Mouse (Mus musculus) lung, adult 2 months (tissue): ENCODE data around the gene Hmgxb4. TPM values are rescaled to one million over a fixed set of nuclear protein-coding genes. Genes with fewer than 3 reads are reported as not detected.

Experiments
- DNase-seq: peaks from one replicate; pipeline ENCODE4 v3.0.0; 2022
- H3K4me1 ChIP-seq: fragments of 200-500 bp; 2 replicates; pipeline ENCODE4 v1.6.1; 2011; ENCODE audit warnings: low read length; ENCODE audit not compliant: control insufficient read depth, insufficient read depth
- H3K4me3 ChIP-seq: fragments of 200-500 bp; replicated peaks from 2 replicates; pipeline ENCODE3; 2011; ENCODE audit warnings: low read depth, mild to moderate bottlenecking, control low read depth, low read length; ENCODE audit errors: extremely low read depth
- CTCF ChIP-seq: fragments of 200-500 bp; IDR thresholded peaks from 2 replicates; pipeline ENCODE4 v1.5.1; 2011; ENCODE audit warnings: mild to moderate bottlenecking, low read length, control low read depth; ENCODE audit not compliant: insufficient read depth
- POLR2A ChIP-seq: fragments of 200-500 bp; IDR thresholded peaks from 2 replicates; pipeline ENCODE4 v1.6.1; 2011; ENCODE audit warnings: low read depth, mild to moderate bottlenecking, control low read depth, low read length, borderline replicate concordance; ENCODE audit errors: extremely low read depth
- WGBS: fragments of 180-500 bp; shearing (Covaris S2); methylation state at CpG from one replicate; pipeline ENCODE4 v1.1.7; 2018; 5-methylcytosine and 5-hydroxymethylcytosine counted together
- polyA plus RNA-seq: library from polyadenylated mRNA; depleted of rRNA; stranded (reverse); fragments of >200 nt; gene quantifications from 2 replicates; pipeline ENCODE4 v1.2.3, GENCODE M21; 2012; rRNA removed

The Hmgxb4 gene
- polyA plus RNA-seq, 1 experiment, result 23.0 TPM

DNA sequence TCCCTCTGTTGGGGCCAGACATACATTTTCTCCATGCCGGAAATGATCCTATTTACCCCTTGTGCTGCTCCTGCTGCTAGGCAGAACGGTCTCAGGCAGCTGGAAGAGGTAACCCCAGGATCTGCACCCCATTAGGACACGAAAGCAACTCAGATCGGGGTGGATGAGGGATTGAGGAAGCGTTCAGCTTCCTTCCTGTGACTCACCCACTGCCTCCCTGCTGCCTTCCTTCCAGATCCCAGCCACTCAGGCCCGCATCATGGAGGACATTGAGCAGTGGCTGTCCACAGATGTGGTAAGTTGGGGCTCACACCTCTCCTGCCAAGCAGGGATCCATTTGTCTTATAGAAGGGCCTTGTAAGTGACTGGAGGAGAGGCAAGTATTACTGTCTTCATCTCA, 74.1 kb downstream of the Hmgxb4 start:
- WGBS, result 57% methylated on average over 6 of the region's 6 CpGs
- Histone ChIP-seq H3K4me1 (no peaks in the 10 kb centered on the region), H3K4me3 (no peak overlapping the region)
- TF ChIP-seq POLR2A (no peak), CTCF (no peak)
- DNase-seq, result no peak

DNA sequence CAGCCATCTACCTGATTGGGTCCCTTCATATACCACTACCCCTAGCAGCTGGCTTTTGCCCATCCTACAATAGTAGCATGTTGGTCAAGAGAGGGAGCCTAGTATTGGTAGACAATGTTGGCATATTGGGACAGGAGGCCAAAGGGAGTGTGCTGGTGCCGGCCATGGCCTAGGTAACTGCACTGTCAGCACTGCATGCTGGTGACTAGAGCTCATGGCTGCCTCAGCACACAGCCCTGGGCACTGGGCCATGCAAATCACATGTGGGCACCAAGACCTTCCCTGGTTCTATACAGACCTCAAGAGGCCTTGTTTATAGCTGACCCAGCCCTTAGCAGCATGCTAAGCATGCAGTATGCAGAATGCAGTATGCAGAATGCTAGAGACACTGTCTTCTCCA, 77.1 kb downstream of the Hmgxb4 start:
- H3K4me1 ChIP-seq, result no peaks in the 10 kb centered on the region
- 84% methylated on average over 1 of the region's 1 CpGs for WGBS
- no peak for TF ChIP-seq POLR2A
- TF ChIP-seq CTCF, result no peak
- H3K4me3 ChIP-seq, result no peak overlapping the region
- DNase-seq, result no peak

DNA sequence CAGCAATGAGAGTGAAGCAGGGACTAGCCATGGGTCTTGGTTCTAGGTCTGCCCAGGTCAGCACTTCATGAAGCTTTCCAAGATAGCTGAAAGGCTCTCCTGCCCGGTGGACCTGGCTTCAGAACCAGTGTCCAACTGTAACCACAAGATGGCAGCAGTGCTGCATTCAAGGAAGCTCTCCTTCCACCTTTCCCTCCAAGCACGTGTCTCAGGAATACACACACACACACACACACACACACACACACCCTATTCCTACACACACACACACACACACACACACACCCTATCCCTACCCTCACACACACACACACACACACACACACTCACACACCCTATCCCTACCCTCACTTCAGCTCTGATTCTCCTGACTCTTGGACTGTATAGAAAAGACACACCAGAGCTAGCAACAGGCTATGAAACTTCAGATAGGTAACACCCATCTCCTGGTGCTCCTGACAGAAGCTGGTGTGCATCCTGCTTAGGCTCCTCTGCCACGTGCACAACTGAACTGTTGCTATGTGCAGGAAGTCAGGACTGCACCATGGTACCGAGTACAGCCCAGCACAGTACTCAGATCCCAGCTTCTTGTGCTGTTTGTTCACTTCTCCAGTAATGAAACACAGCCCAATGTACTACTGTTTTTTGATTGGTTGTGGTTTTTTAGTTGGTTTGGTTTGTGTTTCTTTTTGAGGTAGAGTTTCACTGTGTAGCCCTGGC, 78.6 kb downstream of the Hmgxb4 start:
- TF ChIP-seq CTCF, result peak; percentile 96
- no peak for TF ChIP-seq POLR2A
- WGBS, result 16% methylated on average over 4 of the region's 4 CpGs
- Histone ChIP-seq H3K4me3 (no peak overlapping the region), H3K4me1 (no peaks in the 10 kb centered on the region)
- DNase-seq, result peak; percentile 76

DNA sequence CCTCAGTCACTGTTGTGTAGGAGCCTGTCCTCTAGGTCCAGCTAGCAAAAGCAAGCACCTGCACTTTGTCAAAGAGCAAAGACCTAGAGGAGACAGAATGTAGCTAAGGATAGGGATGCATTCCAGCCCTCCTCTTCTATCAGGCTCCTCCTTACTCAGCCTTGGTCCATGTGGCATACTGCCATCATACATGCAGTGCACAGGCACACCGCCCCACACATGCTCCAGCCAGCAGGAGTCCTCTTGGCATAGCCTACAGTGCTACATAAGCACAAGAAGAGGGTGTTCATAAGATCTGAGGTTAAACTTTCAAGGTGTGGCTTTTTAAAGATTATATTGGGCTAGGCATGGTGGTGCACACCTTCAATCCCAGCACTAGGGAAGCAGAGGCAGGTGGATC, 81.7 kb downstream of the Hmgxb4 start:
- H3K4me1 ChIP-seq, result no peaks in the 10 kb centered on the region
- TF ChIP-seq CTCF (no peak), POLR2A (no peak)
- no peak for DNase-seq
- 69% methylated on average over 1 of the region's 1 CpGs for WGBS
- H3K4me3 ChIP-seq, result no peak overlapping the region

DNA sequence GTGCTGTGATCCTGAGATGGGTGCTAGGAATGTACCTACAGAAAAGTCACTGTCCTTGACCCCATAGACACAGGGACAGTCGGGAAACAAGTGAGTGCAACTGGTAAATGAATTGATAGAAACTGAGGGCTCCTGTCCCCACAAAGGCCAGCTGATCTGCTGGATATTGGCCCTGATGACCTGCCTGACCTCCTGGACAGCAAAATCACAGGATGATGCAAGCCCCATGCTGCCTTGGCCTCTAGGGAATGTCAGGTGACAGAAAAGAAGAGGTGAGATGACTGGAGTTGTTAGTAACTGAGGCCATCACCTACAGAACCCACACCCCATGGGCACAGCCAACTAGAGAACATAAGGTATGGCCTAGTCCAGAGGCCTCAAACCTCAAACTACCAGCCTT, 85.1 kb downstream of the Hmgxb4 start:
- peaks cover 2% of the 10 kb centered on the region; the same call in 1 of the 2 replicates for H3K4me1 ChIP-seq
- H3K4me3 ChIP-seq, result no peak overlapping the region
- no peak for DNase-seq
- TF ChIP-seq CTCF, result no peak
- TF ChIP-seq POLR2A, result no peak
- WGBS, result 59% methylated on average over 1 of the region's 1 CpGs

DNA sequence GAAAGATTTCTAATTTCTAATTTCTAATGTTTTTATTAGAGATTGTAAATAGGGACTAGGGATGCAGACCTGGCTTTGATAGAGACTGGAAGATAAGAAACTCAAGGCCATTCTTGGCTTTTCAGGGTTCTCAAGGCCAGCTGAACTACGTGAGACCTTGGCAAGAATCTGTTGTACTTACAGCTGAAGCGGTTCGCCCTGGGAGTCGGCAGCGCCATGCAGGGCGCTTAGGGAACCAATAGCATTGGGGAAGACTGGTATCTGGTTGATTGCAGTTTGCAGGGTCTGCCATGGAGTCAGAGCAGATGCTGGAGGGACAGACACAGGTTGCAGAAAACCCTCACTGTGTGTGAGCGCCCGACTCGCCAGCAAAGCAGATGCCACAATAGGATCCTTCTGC, 85.7 kb downstream of the Hmgxb4 start:
- peaks cover 2% of the 10 kb centered on the region; the same call in 1 of the 2 replicates for H3K4me1 ChIP-seq
- no peak for DNase-seq
- 93% methylated on average over 9 of the region's 9 CpGs for WGBS
- no peak overlapping the region for H3K4me3 ChIP-seq
- no peak for TF ChIP-seq POLR2A
- TF ChIP-seq CTCF, result no peak

Other genes with a start within 250 kb of the Hmgxb4 start
- gene Isx, start 120.2 kb upstream of the Hmgxb4 start, polyA plus RNA-seq, result not detected in 2 replicates
- gene Tom1, start 40.3 kb downstream of the Hmgxb4 start, polyA plus RNA-seq, result 33.3 and 66.5 TPM in 2 replicates
- 40.0 and 58.0 TPM in 2 replicates for gene Hmox1, start 100.3 kb downstream of the Hmgxb4 start, polyA plus RNA-seq
- 8.0 and 9.2 TPM in 2 replicates for gene Mcm5, start 116.2 kb downstream of the Hmgxb4 start, polyA plus RNA-seq
- gene Rasd2, start 220.6 kb downstream of the Hmgxb4 start, polyA plus RNA-seq, result 3.6 and 5.9 TPM in 2 replicates